Mouse (Mus musculus) lung, postnatal 36 days (tissue): ENCODE results near the gene Usp54.
"Not testable (repeated sequence)": the region's sequence is repeated elsewhere in the genome, so short reads cannot be mapped to it uniquely, and the experiment has no call there.

Source experiments
- DNase-seq: peaks from one replicate; pipeline ENCODE4 v3.0.0; 2022; ENCODE audit warnings: mixed read lengths

Gene Usp54

GRCm38 (mm10) chr14:20609519-20609918 lies 31.3 kb downstream of the Usp54 start:
- no peak for DNase-seq

- peak; percentile 73 for DNase-seq
These were observed 33.3 kb downstream of the Usp54 start for GRCm38 (mm10) chr14:20607396-20608126.

- no peak for DNase-seq
These were observed 39.6 kb downstream of the Usp54 start for GRCm38 (mm10) chr14:20601287-20601686.

DNA sequence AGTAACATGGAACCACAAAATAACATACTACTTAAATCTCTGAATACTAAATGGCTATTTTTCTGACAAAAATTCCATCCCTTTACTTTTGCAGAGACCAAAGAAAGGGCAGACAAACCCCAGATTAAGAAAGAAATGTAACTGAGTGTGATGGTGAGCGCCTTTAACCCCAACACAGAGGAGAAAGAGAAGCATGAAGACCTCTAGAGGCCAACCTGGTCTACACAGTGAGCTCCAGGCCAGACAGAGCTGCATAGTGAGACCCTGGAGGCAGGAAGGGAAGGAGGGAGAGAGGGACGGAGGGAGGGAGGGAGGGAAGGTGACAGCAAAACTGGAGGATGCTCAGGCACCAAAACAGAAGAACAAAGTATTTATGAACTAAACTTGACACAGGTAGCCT lies 40.7 kb downstream of the Usp54 start:
- DNase-seq: no peak

DNA sequence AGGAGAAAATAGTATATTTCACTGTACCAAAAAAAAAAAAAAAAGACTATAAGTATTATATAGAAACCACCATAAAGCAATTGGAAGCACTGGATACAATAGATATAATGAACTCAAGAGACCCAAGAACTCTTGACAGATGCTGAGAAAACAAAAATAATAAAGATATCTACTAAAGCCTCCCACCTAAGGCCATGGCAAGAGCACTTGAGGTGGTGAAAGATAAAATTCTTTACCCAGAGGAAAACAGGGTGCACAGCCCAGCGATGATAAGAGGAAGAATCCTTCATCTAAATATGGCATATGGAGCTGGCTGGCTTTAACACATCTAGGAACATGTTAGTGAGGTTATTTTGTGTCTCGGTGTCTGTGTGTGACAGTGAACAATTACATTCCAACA lies 41.3 kb downstream of the Usp54 start:
- DNase-seq: no peak

DNA sequence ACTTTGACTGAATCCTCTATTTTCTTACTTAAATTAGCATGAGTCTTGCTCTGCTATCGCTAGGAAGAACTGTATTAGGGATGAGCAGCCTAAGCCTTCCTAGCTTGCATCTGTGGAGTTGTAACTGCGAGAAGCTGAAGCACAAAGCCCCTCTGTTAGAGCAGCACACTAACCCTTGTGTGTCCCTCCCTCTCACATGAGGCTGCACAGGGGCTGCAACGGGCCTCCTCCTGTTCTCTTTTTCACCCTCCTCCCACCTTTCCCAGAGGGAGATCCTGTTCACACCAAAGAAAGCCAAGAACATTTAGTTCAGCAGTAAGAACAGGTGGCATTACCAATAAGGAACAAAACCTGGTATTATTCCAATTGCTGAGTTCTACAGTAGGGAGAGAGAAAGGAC lies 45.1 kb downstream of the Usp54 start:
- DNase-seq: no peak

DNA sequence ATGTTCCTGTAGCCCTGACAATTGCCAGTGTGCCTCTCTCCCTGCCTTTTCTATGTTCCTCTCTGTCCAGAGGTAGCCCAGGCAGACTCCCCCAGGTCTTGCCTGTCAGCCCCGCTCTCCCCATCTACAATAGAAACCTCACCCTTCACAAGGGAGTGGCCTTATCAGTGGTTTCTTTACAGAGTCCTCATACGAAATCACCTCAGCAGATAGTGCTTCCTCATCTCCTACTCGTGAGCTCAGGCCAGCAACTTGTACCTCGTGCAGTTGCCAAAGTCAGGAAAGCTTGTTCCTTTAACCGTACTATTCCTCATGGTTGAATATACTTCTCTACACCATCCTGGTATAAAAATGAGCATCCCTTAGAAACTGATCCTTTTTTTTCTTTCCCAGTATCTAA lies 53.4 kb downstream of the Usp54 start:
- no peak for DNase-seq

DNA sequence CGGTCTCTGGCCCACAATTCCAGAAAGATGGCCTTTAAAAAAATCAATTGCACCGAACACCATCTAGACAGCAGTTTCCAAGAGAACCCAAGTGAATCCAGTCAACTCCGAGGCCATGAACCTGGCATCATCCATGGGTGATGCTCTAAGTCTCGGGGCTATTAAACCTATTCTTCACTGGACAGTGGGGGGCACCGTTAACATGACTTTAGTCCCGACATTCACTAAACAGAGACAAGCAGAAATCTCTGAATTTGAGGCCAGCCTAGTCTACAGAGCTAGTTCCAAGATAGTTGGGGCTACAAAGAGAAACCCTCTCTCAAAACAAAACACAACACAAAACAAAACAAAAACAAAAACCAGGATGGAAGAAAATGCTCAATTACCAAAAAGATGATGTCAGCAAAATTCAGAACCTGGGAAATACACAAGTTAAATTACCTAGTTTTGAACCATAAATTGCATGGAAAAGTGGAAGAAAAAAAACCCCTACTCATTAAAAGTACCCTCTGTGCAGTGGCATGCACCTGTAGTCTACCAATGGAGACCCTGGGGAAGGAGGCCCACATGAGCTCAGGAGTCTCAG lies 61.9 kb downstream of the Usp54 start:
- peak; percentile 45 for DNase-seq

GRCm38 (mm10) chr14:20576179-20576578 lies 64.7 kb downstream of the Usp54 start:
- peak; percentile 88 for DNase-seq

DNA sequence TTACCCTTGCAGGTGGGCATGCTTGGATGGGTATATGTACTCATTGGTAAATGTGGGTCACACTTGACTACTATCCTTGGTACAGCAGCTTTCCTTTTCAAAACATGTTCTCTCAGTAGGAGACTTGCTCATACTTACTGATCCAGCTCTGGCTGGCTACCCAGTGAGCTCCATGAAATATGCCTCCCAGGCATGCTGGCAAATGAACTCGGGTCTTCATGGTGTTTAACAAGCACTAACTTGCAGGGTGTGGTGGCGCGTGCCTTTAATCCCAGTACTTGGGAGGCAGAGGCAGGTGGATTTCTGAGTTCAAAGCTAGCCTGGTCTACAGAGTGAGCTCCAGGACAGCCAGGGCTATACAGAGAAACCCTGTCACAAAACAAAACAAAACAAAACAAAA lies 67.7 kb downstream of the Usp54 start:
- not testable (repeated sequence) for DNase-seq

- no peak for DNase-seq
These were observed 75.4 kb downstream of the Usp54 start for GRCm38 (mm10) chr14:20565256-20566021.

DNA sequence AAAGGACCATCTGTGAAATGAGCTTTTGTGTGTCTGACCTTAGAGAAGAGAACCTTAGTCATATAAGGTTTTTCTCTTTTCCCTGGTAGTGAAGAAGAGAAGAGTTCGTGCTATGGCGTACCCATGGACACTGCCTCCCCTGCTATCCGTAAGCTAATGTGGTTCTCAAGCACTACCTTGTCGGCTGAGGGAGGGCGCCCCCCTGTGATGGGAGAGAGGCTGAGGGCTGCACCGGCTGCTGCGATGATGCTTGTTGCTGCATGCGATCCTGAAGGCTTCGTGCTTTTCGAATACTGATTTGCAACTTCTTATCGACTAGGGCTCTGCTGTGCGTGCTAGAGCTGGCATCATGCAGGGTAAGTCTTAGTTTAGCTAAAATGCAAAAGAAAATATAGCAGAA lies 76.2 kb downstream of the Usp54 start:
- no peak for DNase-seq

DNA sequence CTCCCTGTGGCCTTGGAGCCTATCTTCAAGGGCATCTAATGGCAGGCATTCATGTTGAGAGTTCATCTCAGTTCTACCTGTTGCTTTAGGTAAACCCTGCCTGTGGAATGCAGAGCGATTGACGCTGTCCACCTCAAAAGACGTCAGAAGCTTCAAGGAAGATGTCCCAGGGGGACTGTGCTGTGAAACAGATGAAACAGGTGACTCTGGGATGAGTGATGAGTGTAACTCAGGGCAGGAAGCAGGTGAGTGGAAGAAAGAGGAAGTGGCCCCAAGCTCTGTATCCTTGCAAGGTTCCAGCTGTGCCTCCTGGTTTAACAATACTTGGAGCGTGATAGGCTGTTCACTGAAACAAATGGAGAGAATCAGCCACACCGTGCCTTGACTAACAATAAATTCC lies 79.0 kb downstream of the Usp54 start:
- DNase-seq: no peak

DNA sequence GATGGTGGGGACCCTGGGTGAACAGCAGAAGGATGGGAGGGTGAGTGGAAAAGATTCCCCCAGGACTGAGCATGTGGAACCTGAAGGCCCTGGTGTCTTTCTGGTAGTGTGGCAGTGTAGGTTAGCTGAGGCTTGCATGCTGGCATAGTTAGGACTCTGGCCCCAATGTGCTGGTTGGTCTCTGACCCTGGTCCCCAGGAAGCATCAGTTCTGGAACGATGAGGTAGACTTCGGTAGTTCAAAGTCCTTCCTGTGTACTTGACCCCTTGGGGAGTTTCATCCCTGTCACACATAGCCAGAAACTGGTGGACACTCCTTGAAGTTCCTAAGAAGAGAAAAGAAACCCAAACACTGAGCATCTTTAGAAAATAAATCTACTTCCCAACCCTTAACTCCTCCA lies 90.7 kb downstream of the Usp54 start:
- DNase-seq: no peak

DNA sequence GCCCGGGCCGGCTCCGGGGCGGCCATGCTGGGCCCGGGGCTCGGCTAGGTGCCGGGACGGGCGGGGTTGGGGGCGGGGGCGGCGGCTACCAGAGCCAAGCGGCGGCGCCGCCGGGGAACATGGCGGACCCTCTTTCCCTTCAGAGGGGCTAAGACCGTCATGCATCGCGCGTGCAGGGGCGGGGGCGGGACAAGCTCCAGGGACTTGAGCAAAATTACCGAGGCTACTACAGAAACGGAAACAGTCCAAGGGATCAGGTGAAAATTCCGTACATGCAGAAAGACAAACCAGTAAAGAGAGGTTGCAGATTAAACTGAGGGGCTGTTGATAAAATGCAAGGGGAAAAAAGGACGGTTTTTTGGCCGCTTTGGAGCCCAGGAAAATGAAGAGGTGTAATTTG lies 94.4 kb downstream of the Usp54 start, which contains the start of gene Ppp3cb:
TSS of gene Ppp3cb (minus strand) at position 159 of the 400 bp plus-strand sequence.
- peak; percentile 88 for DNase-seq

GRCm38 (mm10) chr14:20545529-20546331 lies 95.1 kb downstream of the Usp54 start:
- DNase-seq: peak; percentile 92

DNA sequence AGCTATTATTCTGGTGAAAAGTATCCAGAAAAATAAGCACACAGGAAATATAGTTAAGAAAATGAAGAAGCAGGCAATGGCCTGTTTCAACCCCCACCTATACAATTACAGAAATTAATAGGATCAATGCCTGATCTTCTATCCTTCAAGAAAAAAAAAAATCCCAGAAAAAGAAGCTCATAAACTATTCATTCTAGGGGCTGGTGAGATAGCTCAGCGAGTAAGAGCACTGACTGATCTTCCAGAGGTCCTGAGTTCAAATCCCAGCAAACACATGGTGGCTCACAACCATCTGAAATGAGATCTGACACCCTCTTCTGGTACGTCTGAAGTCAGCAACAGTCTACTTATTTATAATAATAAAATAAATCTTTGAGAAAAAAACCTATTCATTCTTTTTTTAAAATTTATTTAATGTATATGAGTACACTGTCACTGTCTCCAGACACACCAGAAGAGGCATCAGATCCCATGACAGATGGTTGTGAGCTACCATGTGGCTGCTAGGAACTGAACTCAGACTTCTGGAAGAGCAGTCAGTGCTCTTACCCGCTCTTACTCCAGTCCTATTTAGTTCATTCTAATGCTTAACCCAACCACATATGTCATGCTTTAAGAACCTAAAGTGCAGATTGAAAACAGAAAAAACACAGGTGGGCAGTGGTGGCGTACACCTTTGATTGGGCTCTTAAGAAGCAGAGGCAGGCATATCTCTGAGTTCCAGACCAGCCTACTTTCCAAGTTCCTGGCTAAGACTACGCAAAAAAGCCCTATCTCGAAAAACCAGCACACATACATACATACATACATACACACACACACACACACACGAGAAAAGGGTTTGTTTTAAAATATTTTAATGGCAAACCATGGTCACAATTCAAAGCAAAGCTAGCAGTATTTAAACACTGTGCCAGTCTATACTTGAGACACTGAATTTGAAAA lies 96.1 kb downstream of the Usp54 start:
- no peak for DNase-seq

DNA sequence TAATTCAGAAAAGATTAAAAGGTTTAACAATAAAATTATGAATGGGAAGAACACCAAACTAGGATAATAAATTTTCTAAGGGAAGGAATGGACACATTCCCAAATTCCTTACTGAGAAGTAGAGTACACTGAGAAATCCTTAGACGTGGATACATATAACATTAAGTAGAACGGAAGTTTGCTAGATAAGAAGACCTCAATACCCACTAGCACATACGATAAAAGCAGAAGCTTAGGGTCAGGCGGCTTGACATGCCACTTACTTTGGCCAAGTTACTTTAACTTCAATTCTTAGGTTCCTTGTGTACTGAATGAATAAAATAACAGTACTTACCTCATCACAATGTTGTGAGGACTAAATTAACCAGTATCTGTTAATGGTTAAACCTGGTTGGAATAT lies 111.2 kb downstream of the Usp54 start:
- DNase-seq: no peak

DNA sequence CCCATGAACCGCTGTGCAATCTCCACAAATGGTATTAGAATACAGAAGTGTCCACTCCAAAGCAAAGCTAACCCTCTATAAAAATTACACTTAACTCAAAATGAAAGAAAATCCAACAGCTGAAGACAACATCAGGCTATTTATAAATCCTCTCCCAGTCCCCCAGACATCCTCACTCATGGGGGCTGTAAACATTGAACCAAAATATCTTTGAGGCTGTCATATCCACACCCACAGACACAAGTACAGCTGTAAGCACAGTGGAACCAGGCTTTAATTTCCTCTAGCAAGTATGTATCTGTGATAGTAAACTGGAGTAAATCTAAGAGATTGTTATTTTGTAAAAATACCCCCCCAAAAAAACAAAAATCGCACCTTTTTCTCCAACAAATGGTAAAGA lies 120.7 kb downstream of the Usp54 start:
- DNase-seq: no peak

GRCm38 (mm10) chr14:20508424-20508823 lies 132.4 kb downstream of the Usp54 start:
- DNase-seq: peak; percentile 3

DNA sequence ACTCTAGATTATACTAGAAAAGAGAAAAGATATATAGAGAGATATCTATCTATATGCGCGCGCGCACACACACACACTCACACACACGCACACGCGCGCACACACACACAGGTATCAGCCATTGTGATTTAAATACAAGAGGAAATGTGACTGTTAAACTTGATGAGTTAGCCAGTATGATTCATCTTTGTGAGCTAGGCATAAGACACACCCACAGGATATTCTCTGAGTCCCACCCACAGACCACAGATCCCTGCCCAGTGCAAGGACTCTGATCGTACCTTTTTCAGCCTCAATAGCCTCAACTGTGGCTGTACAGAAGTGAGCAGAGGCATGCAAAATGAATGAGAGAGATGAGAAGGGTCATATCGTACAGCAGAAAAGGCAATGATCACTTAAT lies 137.9 kb downstream of the Usp54 start:
- DNase-seq: peak; percentile 8

GRCm38 (mm10) chr14:20499982-20500381 lies 140.9 kb downstream of the Usp54 start:
- no peak for DNase-seq
